Mouse (Mus musculus): Measurements from ENCODE around the gene Kcnk16. TPM values are rescaled to one million over a fixed set of nuclear protein-coding genes. Genes with fewer than 3 reads are reported as not detected.
A peak's percentile ranks its signal among the peaks of the same experiment; 100 is the strongest.

Gene Kcnk16
- polyA plus RNA-seq, 1 experiment from 2014 or later: not detected

GRCm38 (mm10) chr14:20258185-20259113 is 10.6 kb downstream of the Kcnk16 start:
- 55% methylated on average over 8 of the region's 8 CpGs for WGBS
- H3K36me3 ChIP-seq (ENCODE audit: insufficient read depth, low read length): no peaks in the 10 kb centered on the region
- no peak overlapping the region for H3K9ac ChIP-seq (replicated peaks; ENCODE audit: low read length)
- no peak overlapping the region for H3K27ac ChIP-seq (ENCODE audit: low read length)
- H3K4me2 ChIP-seq (replicated peaks; ENCODE audit: low read depth, low read length): no peak overlapping the region
- ATAC-seq (ENCODE audit: low FRiP score, low TSS enrichment): peak; percentile 60
- peaks cover 12% of the 10 kb centered on the region; the same call in 1 of the 2 replicates for H3K27me3 ChIP-seq (ENCODE audit: insufficient read depth, low read length)
- no peaks in the 10 kb centered on the region for H3K9me3 ChIP-seq (ENCODE audit: low read length)
- no peak overlapping the region for H3K4me3 ChIP-seq (ENCODE audit: low read length)
- H3K4me1 ChIP-seq (ENCODE audit: insufficient read depth, low read length): no peaks in the 10 kb centered on the region

- 70% methylated on average over 14 of the region's 14 CpGs for WGBS
- no peaks in the 10 kb centered on the region for H3K9me3 ChIP-seq (ENCODE audit: low read length)
- H3K9ac ChIP-seq (replicated peaks; ENCODE audit: low read length): no peak overlapping the region
- ATAC-seq (ENCODE audit: low FRiP score, low TSS enrichment): no peak
- no peaks in the 10 kb centered on the region for H3K27me3 ChIP-seq (ENCODE audit: insufficient read depth, low read length)
- H3K4me2 ChIP-seq (replicated peaks; ENCODE audit: low read depth, low read length): no peak overlapping the region
- no peak overlapping the region for H3K4me3 ChIP-seq (ENCODE audit: low read length)
- H3K27ac ChIP-seq (ENCODE audit: low read length): no peak overlapping the region
- 0 out of 2 replicates have a peak, but pooled peaks cover 3% of the 10 kb centered on the region for H3K4me1 ChIP-seq (ENCODE audit: insufficient read depth, low read length)
- H3K36me3 ChIP-seq (ENCODE audit: insufficient read depth, low read length): no peaks in the 10 kb centered on the region
Measured at GRCm38 (mm10) chr14:20250237-20251171, 18.5 kb downstream of the Kcnk16 start.

GRCm38 (mm10) chr14:20248001-20248400 is 21.0 kb downstream of the Kcnk16 start:
- no peak overlapping the region for H3K4me3 ChIP-seq (ENCODE audit: low read length)
- no peak for ATAC-seq (ENCODE audit: low FRiP score, low TSS enrichment)
- no peaks in the 10 kb centered on the region for H3K36me3 ChIP-seq (ENCODE audit: insufficient read depth, low read length)
- H3K4me1 ChIP-seq (ENCODE audit: insufficient read depth, low read length): peaks cover 7% of the 10 kb centered on the region; the same call in 1 of the 2 replicates
- no peak overlapping the region for H3K27ac ChIP-seq (ENCODE audit: low read length)
- no peaks in the 10 kb centered on the region for H3K27me3 ChIP-seq (ENCODE audit: insufficient read depth, low read length)
- H3K9ac ChIP-seq (replicated peaks; ENCODE audit: low read length): no peak overlapping the region
- no peak overlapping the region for H3K4me2 ChIP-seq (replicated peaks; ENCODE audit: low read depth, low read length)
- WGBS: 99% methylated on average over 3 of the region's 3 CpGs
- H3K9me3 ChIP-seq (ENCODE audit: low read length): no peaks in the 10 kb centered on the region

DNA sequence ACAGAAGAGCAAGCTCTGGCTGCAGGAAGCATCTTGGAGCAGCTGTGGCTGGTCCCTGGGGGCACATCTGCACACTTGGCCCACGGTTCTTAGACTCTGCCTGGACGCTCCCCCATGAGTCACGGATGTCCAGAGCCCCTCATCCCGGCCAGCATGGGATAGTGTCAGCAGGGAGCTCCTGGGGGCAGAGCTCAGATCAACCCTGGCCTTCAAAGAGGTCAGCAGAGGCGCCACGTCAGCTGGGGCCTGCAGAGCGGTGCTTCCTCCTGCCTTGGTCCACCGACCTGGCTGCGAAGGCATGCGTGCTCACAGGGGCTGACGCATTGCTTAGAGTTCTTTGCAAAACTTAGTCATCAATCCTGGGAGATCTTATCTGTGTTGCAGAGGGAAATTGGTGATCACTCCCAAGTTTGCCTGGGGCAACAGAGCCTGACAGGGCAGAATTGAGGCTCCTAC is 22.2 kb downstream of the Kcnk16 start:
- Histone ChIP-seq H3K4me2 (replicated peaks; ENCODE audit: low read depth, low read length) (no peak overlapping the region), H3K36me3 (ENCODE audit: insufficient read depth, low read length) (no peaks in the 10 kb centered on the region), H3K9me3 (ENCODE audit: low read length) (no peaks in the 10 kb centered on the region), H3K9ac (replicated peaks; ENCODE audit: low read length) (no peak overlapping the region), H3K4me3 (ENCODE audit: low read length) (no peak overlapping the region), H3K4me1 (ENCODE audit: insufficient read depth, low read length) (peaks cover 10% of the 10 kb centered on the region; the same call in 1 of the 2 replicates), H3K27me3 (ENCODE audit: insufficient read depth, low read length) (no peaks in the 10 kb centered on the region), H3K27ac (ENCODE audit: low read length) (no peak overlapping the region)
- 43% methylated on average over 11 of the region's 11 CpGs for WGBS
- peak; percentile 49; the same call in 1 of the 2 replicates for ATAC-seq (ENCODE audit: low FRiP score, low TSS enrichment)

GRCm38 (mm10) chr14:20245861-20246260 is 23.1 kb downstream of the Kcnk16 start:
- peaks cover 10% of the 10 kb centered on the region; the same call in 1 of the 2 replicates for H3K4me1 ChIP-seq (ENCODE audit: insufficient read depth, low read length)
- WGBS: 68% methylated on average over 5 of the region's 5 CpGs
- H3K9ac ChIP-seq (replicated peaks; ENCODE audit: low read length): no peak overlapping the region
- no peak overlapping the region for H3K4me2 ChIP-seq (replicated peaks; ENCODE audit: low read depth, low read length)
- no peaks in the 10 kb centered on the region for H3K27me3 ChIP-seq (ENCODE audit: insufficient read depth, low read length)
- ATAC-seq (ENCODE audit: low FRiP score, low TSS enrichment): no peak
- no peaks in the 10 kb centered on the region for H3K9me3 ChIP-seq (ENCODE audit: low read length)
- no peak overlapping the region for H3K27ac ChIP-seq (ENCODE audit: low read length)
- no peaks in the 10 kb centered on the region for H3K36me3 ChIP-seq (ENCODE audit: insufficient read depth, low read length)
- no peak overlapping the region for H3K4me3 ChIP-seq (ENCODE audit: low read length)

GRCm38 (mm10) chr14:20245318-20245717 is 23.7 kb downstream of the Kcnk16 start:
- Histone ChIP-seq H3K36me3 (ENCODE audit: insufficient read depth, low read length) (no peaks in the 10 kb centered on the region), H3K4me2 (replicated peaks; ENCODE audit: low read depth, low read length) (no peak overlapping the region), H3K27ac (ENCODE audit: low read length) (no peak overlapping the region), H3K9me3 (ENCODE audit: low read length) (no peaks in the 10 kb centered on the region), H3K4me1 (ENCODE audit: insufficient read depth, low read length) (peaks cover 10% of the 10 kb centered on the region; the same call in 1 of the 2 replicates), H3K9ac (replicated peaks; ENCODE audit: low read length) (no peak overlapping the region), H3K4me3 (ENCODE audit: low read length) (no peak overlapping the region), H3K27me3 (ENCODE audit: insufficient read depth, low read length) (no peaks in the 10 kb centered on the region)
- 66% methylated on average over 2 of the region's 2 CpGs for WGBS
- no peak for ATAC-seq (ENCODE audit: low FRiP score, low TSS enrichment)

- 44% methylated on average over 3 of the region's 3 CpGs for WGBS
- no peak; the same call in 1 of the 2 replicates for ATAC-seq (ENCODE audit: low FRiP score, low TSS enrichment)
- Histone ChIP-seq H3K9me3 (ENCODE audit: low read length) (0 out of 2 replicates have a peak, but pooled peaks cover 4% of the 10 kb centered on the region), H3K4me1 (ENCODE audit: insufficient read depth, low read length) (peaks cover 10% of the 10 kb centered on the region; the same call in 1 of the 2 replicates), H3K9ac (replicated peaks; ENCODE audit: low read length) (no peak overlapping the region), H3K4me2 (replicated peaks; ENCODE audit: low read depth, low read length) (no peak overlapping the region), H3K36me3 (ENCODE audit: insufficient read depth, low read length) (no peaks in the 10 kb centered on the region), H3K27ac (ENCODE audit: low read length) (no peak overlapping the region), H3K4me3 (ENCODE audit: low read length) (no peak overlapping the region), H3K27me3 (ENCODE audit: insufficient read depth, low read length) (no peaks in the 10 kb centered on the region)
Measured at GRCm38 (mm10) chr14:20243158-20243557, 25.8 kb downstream of the Kcnk16 start.

DNA sequence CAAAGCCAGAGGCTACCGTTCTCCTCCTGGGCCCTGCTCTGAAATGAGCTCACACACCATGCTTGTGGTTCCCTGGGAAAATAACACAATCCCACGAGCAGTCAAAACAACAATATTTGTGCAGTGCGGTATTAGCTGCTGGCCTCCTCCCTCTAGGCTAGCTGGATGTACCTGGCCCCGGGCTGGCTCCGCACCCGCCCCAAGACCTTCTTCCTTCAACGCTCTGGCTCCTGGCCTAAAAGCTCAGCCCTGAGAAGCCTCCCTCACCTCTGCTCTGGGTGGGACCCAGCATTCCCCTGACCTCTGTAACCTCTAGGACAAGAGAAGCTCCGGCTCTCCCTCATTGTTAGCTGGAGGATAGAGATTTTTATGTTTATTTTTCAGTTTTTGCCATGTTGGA is 26.5 kb downstream of the Kcnk16 start:
- Histone ChIP-seq H3K4me2 (replicated peaks; ENCODE audit: low read depth, low read length) (no peak overlapping the region), H3K9me3 (ENCODE audit: low read length) (0 out of 2 replicates have a peak, but pooled peaks cover 4% of the 10 kb centered on the region), H3K27me3 (ENCODE audit: insufficient read depth, low read length) (no peaks in the 10 kb centered on the region), H3K36me3 (ENCODE audit: insufficient read depth, low read length) (no peaks in the 10 kb centered on the region), H3K9ac (replicated peaks; ENCODE audit: low read length) (no peak overlapping the region), H3K4me1 (ENCODE audit: insufficient read depth, low read length) (peaks cover 10% of the 10 kb centered on the region; the same call in 1 of the 2 replicates), H3K27ac (ENCODE audit: low read length) (no peak overlapping the region), H3K4me3 (ENCODE audit: low read length) (no peak overlapping the region)
- WGBS: 66% methylated on average over 8 of the region's 8 CpGs
- no peak for ATAC-seq (ENCODE audit: low FRiP score, low TSS enrichment)

- Histone ChIP-seq H3K4me2 (replicated peaks; ENCODE audit: low read depth, low read length) (no peak overlapping the region), H3K27me3 (ENCODE audit: insufficient read depth, low read length) (no peaks in the 10 kb centered on the region), H3K27ac (ENCODE audit: low read length) (no peak overlapping the region), H3K4me1 (ENCODE audit: insufficient read depth, low read length) (peaks cover 20% of the 10 kb centered on the region), H3K9ac (replicated peaks; ENCODE audit: low read length) (no peak overlapping the region), H3K9me3 (ENCODE audit: low read length) (0 out of 2 replicates have a peak, but pooled peaks cover 4% of the 10 kb centered on the region), H3K4me3 (ENCODE audit: low read length) (no peak overlapping the region), H3K36me3 (ENCODE audit: insufficient read depth, low read length) (no peaks in the 10 kb centered on the region)
- WGBS: 90% methylated on average over 2 of the region's 2 CpGs
- ATAC-seq (ENCODE audit: low FRiP score, low TSS enrichment): no peak
Measured at GRCm38 (mm10) chr14:20234403-20234802, 34.6 kb downstream of the Kcnk16 start.
